Mouse (Mus musculus) MEL (cell line): ENCODE measurements around the gene Cep131.

Experiments used
- CTCF ChIP-seq, 3 experiments: IDR thresholded peaks in 2 of 3; conservative IDR thresholded peaks in 1 of 3; 2 replicates each; pipeline ENCODE4 v1.5.1; 2011 to 2012; ENCODE audit warnings: low read length in 3 of 3, low read depth in 2 of 3, mild to moderate bottlenecking in 2 of 3, improper control_type of control experiment in 1 of 3, inconsistent platforms in 1 of 3, mixed read lengths in 1 of 3, moderate library complexity in 1 of 3; ENCODE audit not compliant: control insufficient read depth in 1 of 3, insufficient read depth in 1 of 3, poor library complexity in 1 of 3, severe bottlenecking in 1 of 3
- E2F4 ChIP-seq: IDR thresholded peaks from 2 replicates; pipeline ENCODE4 v1.6.1; 2011; ENCODE audit warnings: low read depth, low read length, improper control_type of control experiment, borderline replicate concordance
- EP300 ChIP-seq, 2 experiments: IDR thresholded peaks; 2 replicates each; pipeline ENCODE4 v1.6.1; 2011; ENCODE audit warnings: improper control_type of control experiment in 2 of 2, low read length in 2 of 2, low read depth in 1 of 2, mild to moderate bottlenecking in 1 of 2
- NRF1 ChIP-seq: IDR thresholded peaks from 2 replicates; pipeline ENCODE4 v1.6.1; 2014; ENCODE audit warnings: low read depth, mild to moderate bottlenecking, inconsistent platforms, low read length, improper control_type of control experiment, moderate library complexity; ENCODE audit not compliant: poor library complexity, insufficient read depth, severe bottlenecking
- RCOR1 ChIP-seq: IDR thresholded peaks from 2 replicates; pipeline ENCODE4 v1.6.1; 2012; ENCODE audit warnings: low read depth, mild to moderate bottlenecking, inconsistent platforms, low read length, improper control_type of control experiment
- SMC3 ChIP-seq: IDR thresholded peaks from 2 replicates; pipeline ENCODE4 v1.6.1; 2011; ENCODE audit warnings: low read depth, low read length, improper control_type of control experiment
- TCF12 ChIP-seq: IDR thresholded peaks from 2 replicates; pipeline ENCODE4 v1.6.1; 2014; ENCODE audit warnings: low read depth, mild to moderate bottlenecking, inconsistent platforms, low read length, improper control_type of control experiment, moderate library complexity
- UBTF ChIP-seq: IDR thresholded peaks from 2 replicates; pipeline ENCODE4 v1.6.1; 2012; ENCODE audit warnings: low read depth, mild to moderate bottlenecking, inconsistent platforms, low read length, improper control_type of control experiment, moderate library complexity, borderline replicate concordance; ENCODE audit not compliant: insufficient read depth
- USF1 ChIP-seq: IDR thresholded peaks from 2 replicates; pipeline ENCODE4 v1.6.1; 2014; ENCODE audit warnings: low read depth, mild to moderate bottlenecking, inconsistent platforms, low read length, improper control_type of control experiment, moderate library complexity
- USF2 ChIP-seq, 2 experiments: IDR thresholded peaks; 2 replicates each; pipeline ENCODE4 v1.6.1; 2011 to 2012; ENCODE audit warnings: improper control_type of control experiment in 2 of 2, low read length in 2 of 2, borderline replicate concordance in 1 of 2, inconsistent platforms in 1 of 2, low read depth in 1 of 2, mild to moderate bottlenecking in 1 of 2; ENCODE audit not compliant: insufficient read depth in 1 of 2
- ZC3H11A ChIP-seq: IDR thresholded peaks from 2 replicates; pipeline ENCODE4 v1.6.1; 2012; ENCODE audit warnings: low read depth, mild to moderate bottlenecking, inconsistent platforms, low read length, improper control_type of control experiment
- ZNF384 ChIP-seq: IDR thresholded peaks from 2 replicates; pipeline ENCODE4 v1.6.1; 2012; ENCODE audit warnings: low read depth, mild to moderate bottlenecking, inconsistent platforms, low read length, improper control_type of control experiment

DNA sequence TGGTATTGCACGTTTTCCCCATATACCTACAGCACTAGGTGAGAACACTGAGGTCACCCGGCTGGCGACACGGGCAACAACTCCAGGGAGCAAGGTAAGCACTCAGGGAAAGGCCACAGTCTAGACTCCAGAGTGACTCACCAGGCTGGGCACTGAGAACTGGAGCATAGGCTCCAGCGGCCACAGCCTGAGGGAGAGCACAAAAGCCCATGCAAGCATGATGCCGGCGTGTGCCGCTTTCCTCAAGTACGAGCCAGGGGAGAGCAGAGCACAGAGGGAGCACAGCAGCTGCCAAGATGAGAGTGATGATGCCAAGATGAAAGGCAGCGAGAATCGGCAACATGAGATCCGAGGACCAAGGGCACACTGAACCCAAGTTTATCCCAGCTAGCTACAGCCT lies 35.5 kb upstream of the Cep131 start:
- TF ChIP-seq TCF12 (no peak), E2F4 (no peak), CTCF (IDR thresholded peaks at IDR 0.05 in 2 of 3, conservative IDR thresholded peaks at IDR 0.05 in 1 of 3; ENCODE audit: control insufficient read depth in 1 of 3, insufficient read depth in 1 of 3, low read depth in 2 of 3, low read length in 3 of 3, poor library complexity in 1 of 3, severe bottlenecking in 1 of 3) (no peak), ZNF384 (no peak), USF2 (IDR thresholded peaks at IDR 0.05; ENCODE audit: borderline replicate concordance in 1 of 2, insufficient read depth in 1 of 2, low read depth in 1 of 2, low read length in 2 of 2) (no peak), NRF1 (no peak), EP300 (IDR thresholded peaks at IDR 0.05; ENCODE audit: low read depth in 1 of 2, low read length in 2 of 2) (no peak), ZC3H11A (no peak), RCOR1 (no peak), USF1 (no peak), UBTF (no peak), SMC3 (no peak)
